Mouse (Mus musculus): ENCODE measurements around the gene Fsip1. TPM values are rescaled to one million over a fixed set of nuclear protein-coding genes. Genes with fewer than 3 reads are reported as not detected.
A peak's percentile ranks its signal among the peaks of the same experiment; 100 is the strongest.

Fsip1 gene
- total RNA-seq, 2 experiments from 2014 or later: 2.1 to 2.8 TPM

GRCm38 (mm10) chr2:118110225-118110915 is 146.4 kb downstream of the Fsip1 start:
- DNase-seq (ENCODE audit: low spot score in 2 of 2): peak in 1 of 2 experiments; percentile 32

GRCm38 (mm10) chr2:118102169-118102568 is 154.6 kb downstream of the Fsip1 start:
- DNase-seq (ENCODE audit: low spot score in 2 of 2): no peak

- DNase-seq (ENCODE audit: low spot score in 2 of 2): no peak
Measured at GRCm38 (mm10) chr2:118099104-118099503, 157.7 kb downstream of the Fsip1 start.

- no peak for DNase-seq (ENCODE audit: low spot score in 2 of 2)
Measured at GRCm38 (mm10) chr2:118091226-118091625, 165.5 kb downstream of the Fsip1 start.

- DNase-seq (ENCODE audit: low spot score in 2 of 2): no peak
Measured at GRCm38 (mm10) chr2:118087044-118087726, 169.6 kb downstream of the Fsip1 start.

- no peak for DNase-seq (ENCODE audit: low spot score in 2 of 2)
Measured at GRCm38 (mm10) chr2:118085647-118086046, 171.1 kb downstream of the Fsip1 start.

- DNase-seq (ENCODE audit: low spot score in 2 of 2): no peak
Measured at GRCm38 (mm10) chr2:118084693-118085092, 172.1 kb downstream of the Fsip1 start.

- DNase-seq (ENCODE audit: low spot score in 2 of 2): no peak
Measured at GRCm38 (mm10) chr2:118083652-118084051, 173.1 kb downstream of the Fsip1 start.

- no peak for DNase-seq (ENCODE audit: low spot score in 2 of 2)
Measured at GRCm38 (mm10) chr2:118081581-118081980, 175.2 kb downstream of the Fsip1 start.

Small RNAs within 50 kb of the gene (microRNA-seq; reads per million reads assigned to microRNA genes)
- 0 reads per million in 2 experiments for gene Gm22800

Other genes starting within 250 kb of the Fsip1 start
- gene Thbs1, start 145.1 kb downstream of the Fsip1 start, total RNA-seq (2021): 1 to 10 TPM; 7.7 to 9.2 TPM
- gene Gpr176, start 116.5 kb upstream of the Fsip1 start, total RNA-seq (2021): 10 to 100 TPM; 16.6 to 18.4 TPM
- 10 to 100 TPM; 24.6 to 28.1 TPM for gene Eif2ak4, start 131.7 kb upstream of the Fsip1 start, total RNA-seq (2021)
- 100 to 1,000 TPM; 171 to 194 TPM for gene Srp14, start 222.7 kb upstream of the Fsip1 start, total RNA-seq (2021)